Mouse (Mus musculus) natural killer cell, adult 2 months (primary cell): Measurements from ENCODE around the gene Kdm5a.

Experiments used
- DNase-seq, 2 experiments: peaks; one replicate each; pipeline ENCODE4 v3.0.0; 2022; ENCODE audit warnings: low spot score in 2 of 2

The Kdm5a gene

GRCm38 (mm10) chr6:120472455-120473140, 108.7 kb downstream of the Kdm5a start:
- no peak for DNase-seq

GRCm38 (mm10) chr6:120473427-120473826, 109.5 kb downstream of the Kdm5a start:
- DNase-seq, result peak; percentile 46 to 66

- no peak for DNase-seq
These were observed 111.4 kb downstream of the Kdm5a start for GRCm38 (mm10) chr6:120475288-120475687.

- DNase-seq, result no peak
These were observed 115.4 kb downstream of the Kdm5a start for GRCm38 (mm10) chr6:120479302-120479701.

GRCm38 (mm10) chr6:120480361-120480760, 116.4 kb downstream of the Kdm5a start:
- DNase-seq, result no peak

- DNase-seq, result peak in 1 of 2 experiments; percentile 62
These were observed 117.6 kb downstream of the Kdm5a start for GRCm38 (mm10) chr6:120481538-120481937.

GRCm38 (mm10) chr6:120482021-120482420, 118.1 kb downstream of the Kdm5a start:
- no peak for DNase-seq

- no peak for DNase-seq
These were observed 118.8 kb downstream of the Kdm5a start for GRCm38 (mm10) chr6:120482756-120483155.

GRCm38 (mm10) chr6:120483211-120483626, 119.3 kb downstream of the Kdm5a start:
- DNase-seq, result peak; percentile 53 to 66

GRCm38 (mm10) chr6:120485038-120485437, 121.1 kb downstream of the Kdm5a start:
- DNase-seq, result no peak

GRCm38 (mm10) chr6:120486051-120486510, 122.2 kb downstream of the Kdm5a start:
- DNase-seq, result peak in 1 of 2 experiments; percentile 34

GRCm38 (mm10) chr6:120488647-120489046, 124.7 kb downstream of the Kdm5a start:
- DNase-seq, result no peak

- no peak for DNase-seq
These were observed 125.5 kb downstream of the Kdm5a start for GRCm38 (mm10) chr6:120489461-120489860.

- no peak for DNase-seq
These were observed 127.1 kb downstream of the Kdm5a start for GRCm38 (mm10) chr6:120491064-120491463.

GRCm38 (mm10) chr6:120491862-120492498, 128.1 kb downstream of the Kdm5a start:
- DNase-seq, result no peak

- peak in 1 of 2 experiments; percentile 32 for DNase-seq
These were observed 128.8 kb downstream of the Kdm5a start for GRCm38 (mm10) chr6:120492499-120493373.

GRCm38 (mm10) chr6:120493374-120494181, 129.7 kb downstream of the Kdm5a start, which contains the start of gene Tmem121b:
TSS of gene Tmem121b (minus strand) at chr6:120493807.
- DNase-seq, result no peak
